Mouse (Mus musculus) intestine, embryonic 16.5 days (tissue): ENCODE results near the gene Mob3a. TPM values are rescaled to one million over a fixed set of nuclear protein-coding genes. Genes with fewer than 3 reads are reported as not detected.

Source experiments
- ATAC-seq: fragments of 200-750 bp; cut with Nextera tagmentation; 2 replicates; pipeline ENCODE4 v1.8.0; 2017; ENCODE audit warnings: moderate TSS enrichment, moderate library complexity
- H3K27ac ChIP-seq: fragments of 300-500 bp; sonication (generic); 2 replicates; pipeline ENCODE4 v1.5.1; 2014; ENCODE audit warnings: mild to moderate bottlenecking, low read length
- H3K27me3 ChIP-seq: fragments of 300-500 bp; sonication (generic); replicated peaks from 2 replicates; pipeline ENCODE4 v1.6.1; 2014; ENCODE audit warnings: low read length, control low read depth, mixed read lengths; ENCODE audit not compliant: control insufficient read depth, insufficient read depth
- H3K36me3 ChIP-seq: fragments of 300-500 bp; sonication (generic); 2 replicates; pipeline ENCODE4 v1.6.1; 2014; ENCODE audit warnings: low read length, control low read depth; ENCODE audit not compliant: control insufficient read depth, insufficient read depth
- H3K4me1 ChIP-seq: fragments of 300-500 bp; sonication (generic); 2 replicates; pipeline ENCODE4 v1.6.1; 2014; ENCODE audit warnings: low read length, control low read depth, mixed read lengths; ENCODE audit not compliant: control insufficient read depth, insufficient read depth
- H3K4me2 ChIP-seq: fragments of 300-500 bp; sonication (generic); 2 replicates; pipeline ENCODE4 v1.6.1; 2014; ENCODE audit warnings: low read depth, low read length, control low read depth
- H3K4me3 ChIP-seq: fragments of 300-500 bp; sonication (generic); 2 replicates; pipeline ENCODE4 v1.5.1; 2014; ENCODE audit warnings: mild to moderate bottlenecking, low read length
- H3K9ac ChIP-seq: fragments of 300-500 bp; sonication (generic); 2 replicates; pipeline ENCODE4 v1.6.1; 2014; ENCODE audit warnings: low read depth, low read length
- H3K9me3 ChIP-seq: fragments of 300-500 bp; sonication (generic); 2 replicates; pipeline ENCODE4 v1.6.1; 2016; ENCODE audit warnings: low read length, control low read depth; ENCODE audit not compliant: control insufficient read depth
- WGBS: fragments of 180-500 bp; shearing (Covaris S2); extraction: QIAGEN DNeasy Blood & Tissue Kit; methylation state at CpG from one replicate; pipeline ENCODE4 v1.1.7; 2014; 5-methylcytosine and 5-hydroxymethylcytosine counted together
- polyA plus RNA-seq: library from polyadenylated mRNA; unstranded; fragments of >200 nt; fragmentation: Nextera tagmentation; extraction: Ambion mirVana; gene quantifications from 2 replicates; pipeline ENCODE4 v1.2.1, GENCODE M21; 2015

Gene Mob3a
- polyA plus RNA-seq, 1 experiment from 2014 or later: 41.8 TPM

DNA sequence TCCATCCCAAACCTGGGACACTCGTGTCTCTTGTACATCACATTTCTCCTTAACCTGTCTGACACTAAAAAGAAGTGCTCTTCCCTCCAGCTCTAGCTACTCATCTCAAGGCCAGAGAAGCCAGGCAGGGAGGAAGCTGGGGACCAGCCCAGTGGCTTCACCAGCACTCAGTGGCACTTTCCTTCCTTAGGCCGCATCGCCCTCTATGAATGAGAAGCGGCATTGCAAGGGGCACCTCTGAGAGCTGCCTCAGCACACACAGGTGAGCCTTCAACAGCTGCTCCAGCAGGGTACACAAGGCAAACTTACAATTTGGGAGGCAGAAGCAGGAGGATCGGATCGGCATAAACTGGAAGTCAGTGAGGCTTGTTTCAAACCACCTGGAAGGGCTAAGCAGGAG lies 17.6 kb downstream of the Mob3a start:
- H3K27ac ChIP-seq: no peak overlapping the region
- H3K27me3 ChIP-seq: no peaks in the 10 kb centered on the region
- H3K4me1 ChIP-seq: peaks cover 4% of the 10 kb centered on the region
- H3K9me3 ChIP-seq: no peaks in the 10 kb centered on the region
- H3K4me2 ChIP-seq: no peak overlapping the region
- WGBS: 62% methylated on average over 6 of the region's 6 CpGs
- no peaks in the 10 kb centered on the region; the same call in 1 of the 2 replicates for H3K36me3 ChIP-seq
- no peak overlapping the region for H3K9ac ChIP-seq
- peak; percentile 60 for ATAC-seq
- H3K4me3 ChIP-seq: no peak overlapping the region

DNA sequence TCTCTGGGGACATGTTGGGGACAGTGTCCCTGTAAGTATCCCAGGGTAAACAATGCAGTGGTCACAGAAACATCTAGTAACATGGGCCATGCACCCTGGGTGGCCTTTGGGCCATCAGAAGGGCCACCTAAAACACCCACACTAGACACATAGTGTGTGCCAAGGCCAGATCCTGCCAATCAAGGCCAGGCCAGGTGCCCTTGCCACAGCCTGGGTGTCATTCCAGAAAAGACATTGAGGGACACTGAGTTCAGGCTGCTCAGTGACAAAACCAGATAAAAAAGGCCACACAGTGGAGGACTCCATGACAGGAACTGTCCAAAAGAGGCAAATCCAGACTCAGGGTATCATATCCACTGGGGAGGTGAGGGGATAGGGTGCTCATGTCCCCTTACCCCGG lies 18.1 kb downstream of the Mob3a start:
- no peaks in the 10 kb centered on the region; the same call in 1 of the 2 replicates for H3K36me3 ChIP-seq
- H3K27me3 ChIP-seq: no peaks in the 10 kb centered on the region
- 87% methylated on average over 1 of the region's 1 CpGs for WGBS
- H3K27ac ChIP-seq: no peak overlapping the region
- no peak overlapping the region for H3K4me2 ChIP-seq
- H3K9ac ChIP-seq: no peak overlapping the region
- no peak overlapping the region for H3K4me3 ChIP-seq
- no peaks in the 10 kb centered on the region for H3K9me3 ChIP-seq
- peaks cover 9% of the 10 kb centered on the region for H3K4me1 ChIP-seq
- no peak for ATAC-seq

DNA sequence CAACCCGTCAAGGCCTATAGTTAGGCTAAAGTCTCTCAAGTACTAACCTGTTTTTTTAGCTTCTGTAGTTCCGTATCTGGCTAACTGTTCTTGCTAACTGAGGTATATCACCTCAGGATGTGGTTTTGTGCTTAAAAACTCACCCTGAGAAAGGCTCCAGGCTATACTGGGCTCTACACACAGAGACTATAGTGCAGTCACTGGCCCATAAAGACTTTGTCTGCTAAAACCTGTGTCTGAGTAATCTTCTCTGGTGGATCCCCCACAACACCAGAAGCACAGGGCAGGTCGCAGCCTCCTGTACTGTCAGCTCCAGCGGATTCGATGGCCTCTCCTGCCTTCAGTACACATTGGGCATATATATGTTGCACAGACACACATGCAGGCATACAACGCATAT lies 19.8 kb downstream of the Mob3a start:
- Histone ChIP-seq H3K27ac (no peak overlapping the region), H3K4me2 (no peak overlapping the region), H3K9me3 (no peaks in the 10 kb centered on the region), H3K36me3 (no peaks in the 10 kb centered on the region; the same call in 1 of the 2 replicates), H3K9ac (no peak overlapping the region), H3K27me3 (no peaks in the 10 kb centered on the region), H3K4me3 (no peak overlapping the region), H3K4me1 (peaks cover 26% of the 10 kb centered on the region)
- no peak for ATAC-seq
- 93% methylated on average over 6 of the region's 6 CpGs for WGBS

DNA sequence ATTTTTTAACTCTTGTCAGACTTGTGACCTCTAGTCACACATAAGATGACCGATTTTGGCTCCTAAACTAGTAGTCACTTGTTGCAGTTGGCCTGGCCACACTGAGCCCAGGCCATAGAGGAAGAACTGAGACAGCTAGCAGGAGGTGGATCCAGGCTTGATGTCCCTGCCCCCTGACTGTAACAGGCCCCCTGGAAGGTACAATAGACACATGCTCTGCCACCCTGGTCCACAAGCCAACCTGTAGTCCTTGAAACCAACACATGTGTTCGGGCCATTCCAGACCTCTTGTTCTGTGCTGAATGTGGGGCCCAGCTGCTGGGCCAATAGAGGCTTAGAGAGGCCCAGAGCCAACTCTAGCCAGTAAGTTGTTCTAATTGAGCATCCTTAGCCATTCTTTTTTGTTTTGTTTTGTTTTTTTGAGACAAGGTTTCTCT lies 21.5 kb downstream of the Mob3a start:
- Histone ChIP-seq H3K9me3 (no peaks in the 10 kb centered on the region), H3K36me3 (no peaks in the 10 kb centered on the region), H3K4me3 (no peak overlapping the region), H3K27me3 (no peaks in the 10 kb centered on the region), H3K4me1 (peaks cover 27% of the 10 kb centered on the region), H3K4me2 (no peak overlapping the region), H3K27ac (no peak overlapping the region; the same call in 1 of the 2 replicates), H3K9ac (no peak overlapping the region)
- 75% methylated on average over 2 of the region's 2 CpGs for WGBS
- ATAC-seq: no peak

DNA sequence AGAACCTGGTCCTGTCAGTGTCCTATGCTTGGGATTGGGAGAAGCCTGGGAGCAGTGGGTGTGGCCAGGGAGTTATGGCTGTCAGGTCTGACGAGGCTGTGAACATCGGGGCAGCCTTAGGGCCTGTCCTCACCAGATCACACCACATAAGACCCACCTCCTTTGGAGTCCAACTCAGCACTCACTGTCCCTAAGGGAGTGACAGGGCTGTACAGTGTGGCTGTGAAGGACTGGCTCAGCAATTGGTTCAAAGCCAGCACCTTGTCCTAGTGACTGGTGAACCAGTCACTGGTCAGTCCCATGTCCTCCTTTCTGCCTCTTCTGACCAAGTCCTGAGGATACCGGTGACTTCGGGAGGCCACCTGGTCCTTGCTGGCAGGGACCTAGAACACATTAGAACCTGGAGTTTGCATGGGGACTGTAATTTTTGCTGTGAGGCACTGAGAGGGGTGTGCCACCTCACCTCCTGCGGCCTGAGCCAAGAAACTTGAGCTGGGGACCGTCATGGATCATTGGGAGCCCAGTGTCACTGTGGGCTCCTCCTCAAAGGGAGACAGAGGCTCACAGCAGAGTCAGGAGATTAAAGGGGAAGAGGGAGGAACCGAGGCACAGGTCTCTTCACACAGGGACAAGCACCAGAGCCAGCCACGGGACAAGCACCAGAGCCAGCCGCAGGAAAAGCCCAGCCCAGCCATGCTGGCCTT lies 22.1 kb downstream of the Mob3a start:
- no peaks in the 10 kb centered on the region for H3K36me3 ChIP-seq
- no peaks in the 10 kb centered on the region for H3K9me3 ChIP-seq
- no peaks in the 10 kb centered on the region for H3K27me3 ChIP-seq
- 63% methylated on average over 9 of the region's 9 CpGs for WGBS
- H3K4me3 ChIP-seq: no peak overlapping the region
- no peak for ATAC-seq
- peaks cover 27% of the 10 kb centered on the region for H3K4me1 ChIP-seq
- H3K27ac ChIP-seq: peak overlapping the region; percentile 94
- H3K9ac ChIP-seq: no peak overlapping the region
- no peak overlapping the region for H3K4me2 ChIP-seq

DNA sequence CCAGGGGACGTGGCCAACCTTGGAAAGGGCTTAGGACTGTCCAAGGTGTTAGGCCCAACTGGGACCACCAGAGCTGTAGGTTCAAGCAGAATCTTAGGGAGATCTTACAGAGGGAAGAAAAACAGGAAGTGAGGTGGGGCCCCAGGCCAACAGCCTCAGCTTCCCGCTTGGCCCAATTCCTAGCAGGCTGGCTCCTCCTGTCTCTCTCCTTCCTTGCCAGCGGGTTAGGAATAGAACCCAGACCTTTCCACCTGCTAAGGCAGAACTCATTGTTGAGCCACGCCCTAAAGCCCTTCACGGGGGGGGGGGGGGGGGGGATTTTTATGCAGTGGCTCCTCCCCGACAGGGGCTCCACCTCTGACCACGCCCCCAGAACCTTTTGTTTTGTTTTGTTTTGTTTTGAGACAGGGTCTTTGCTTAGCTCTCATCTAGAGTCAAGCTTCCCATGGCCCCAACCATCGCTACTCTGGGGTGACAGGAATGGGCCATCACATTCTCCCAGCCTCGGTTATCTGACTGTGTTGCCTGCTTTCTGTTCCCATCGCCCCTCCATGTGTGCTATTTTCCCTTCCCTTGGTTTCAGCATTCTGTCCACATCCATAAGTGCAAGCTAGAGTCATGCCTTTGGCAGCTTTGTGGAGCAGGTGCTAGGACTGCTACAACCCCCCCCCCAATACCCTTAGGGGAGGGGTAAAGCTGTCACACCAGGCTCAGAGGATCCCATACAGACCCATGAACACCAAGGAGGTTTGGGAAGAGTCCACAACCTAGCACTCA lies 23.0 kb downstream of the Mob3a start:
- Histone ChIP-seq H3K27ac (peak overlapping the region; percentile 94), H3K27me3 (no peaks in the 10 kb centered on the region), H3K4me3 (no peak overlapping the region), H3K9ac (peak overlapping the region; percentile 70; the same call in 1 of the 2 replicates), H3K4me2 (peak overlapping the region; percentile 64; the same call in 1 of the 2 replicates), H3K36me3 (no peaks in the 10 kb centered on the region), H3K9me3 (no peaks in the 10 kb centered on the region), H3K4me1 (peaks cover 37% of the 10 kb centered on the region)
- WGBS: 52% methylated on average over 8 of the region's 10 CpGs
- no peak for ATAC-seq

DNA sequence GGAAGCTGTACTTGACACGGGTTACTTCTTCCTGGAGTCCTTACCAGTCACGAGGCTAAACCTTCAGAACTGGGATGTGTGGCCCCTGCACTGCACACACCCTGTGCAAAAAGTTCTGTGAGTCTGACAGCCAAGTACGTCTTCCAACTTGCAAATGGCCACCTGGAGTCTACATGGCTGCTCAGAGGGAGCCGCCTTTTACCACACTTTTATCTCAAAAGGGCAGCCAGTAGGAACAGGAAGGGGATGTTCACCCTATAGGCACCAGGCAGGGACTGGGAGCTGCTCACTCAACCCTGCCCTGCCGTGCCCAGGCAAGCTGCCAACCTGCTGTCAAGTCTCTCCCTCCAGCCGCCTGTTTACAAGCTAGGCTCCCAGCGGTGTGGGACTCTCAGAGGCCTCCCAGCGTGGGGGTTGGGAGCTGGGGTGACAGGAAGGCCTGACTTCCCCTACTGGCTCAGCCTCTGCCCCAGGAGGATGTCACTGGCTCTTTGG lies 23.8 kb downstream of the Mob3a start, which contains the start of gene Mknk2:
Mknk2 (minus strand) TSS at position 171 of the 495 bp plus-strand sequence.
- peak within 1 kb of the TSS; percentile 70 for H3K9ac ChIP-seq
- H3K4me3 ChIP-seq: peak within 1 kb of the TSS; percentile 96
- ATAC-seq: peak; percentile 46
- 4% methylated on average over 8 of the region's 8 CpGs for WGBS
- H3K9me3 ChIP-seq: no peaks in the 10 kb centered on the region
- no peaks in the 10 kb centered on the region for H3K27me3 ChIP-seq
- H3K4me1 ChIP-seq: peaks cover 45% of the 10 kb centered on the region
- no peaks in the 10 kb centered on the region for H3K36me3 ChIP-seq
- H3K27ac ChIP-seq: peak within 1 kb of the TSS; percentile 94
- peak within 1 kb of the TSS; percentile 64 for H3K4me2 ChIP-seq

DNA sequence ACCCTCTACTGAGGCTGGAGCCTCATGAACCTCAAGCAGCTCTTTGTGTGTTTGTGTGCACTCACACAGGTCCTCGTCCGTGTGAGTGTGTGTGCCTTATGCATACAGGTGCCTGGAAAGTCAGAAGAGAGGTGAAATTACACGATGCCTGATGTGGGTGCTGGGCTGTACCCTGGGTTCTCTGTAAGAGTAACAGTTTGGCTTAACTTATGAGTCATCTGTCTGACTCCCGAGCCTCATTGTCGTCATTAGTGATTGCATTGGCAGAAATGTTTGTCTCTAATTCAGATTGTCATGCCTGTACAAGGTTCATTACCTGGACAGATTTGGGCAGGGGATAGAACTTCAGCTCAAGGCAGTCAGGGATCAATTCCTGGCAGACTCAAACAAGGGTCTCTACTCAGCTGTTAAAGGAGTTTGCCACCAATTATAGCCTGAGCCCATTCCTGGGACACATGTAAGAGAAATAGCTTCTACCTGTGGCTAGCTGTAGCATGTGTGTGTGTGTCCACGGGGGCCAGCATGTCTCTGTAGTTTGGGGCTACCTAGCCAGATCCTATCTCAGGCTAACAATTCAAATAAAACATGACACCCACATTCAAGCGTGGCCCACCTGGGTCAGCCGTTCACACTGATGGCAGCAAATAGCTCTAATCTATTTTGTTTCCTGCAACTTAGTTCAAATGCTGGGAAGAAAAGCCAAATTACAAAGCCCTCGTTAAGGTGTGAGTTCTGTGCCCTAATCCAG lies 24.5 kb downstream of the Mob3a start:
- peak overlapping the region; percentile 70 for H3K9ac ChIP-seq
- ATAC-seq: peak; percentile 0; the same call in 1 of the 2 replicates
- H3K27me3 ChIP-seq: no peaks in the 10 kb centered on the region
- H3K27ac ChIP-seq: peak overlapping the region; percentile 94
- peak overlapping the region; percentile 96 for H3K4me3 ChIP-seq
- H3K36me3 ChIP-seq: no peaks in the 10 kb centered on the region
- H3K9me3 ChIP-seq: no peaks in the 10 kb centered on the region
- peak overlapping the region; percentile 64 for H3K4me2 ChIP-seq
- 21% methylated on average over 9 of the region's 9 CpGs for WGBS
- H3K4me1 ChIP-seq: peaks cover 51% of the 10 kb centered on the region
